Comparison of ENCODE assay signal across 18 mouse cellular contexts in the genomic region with DNA sequence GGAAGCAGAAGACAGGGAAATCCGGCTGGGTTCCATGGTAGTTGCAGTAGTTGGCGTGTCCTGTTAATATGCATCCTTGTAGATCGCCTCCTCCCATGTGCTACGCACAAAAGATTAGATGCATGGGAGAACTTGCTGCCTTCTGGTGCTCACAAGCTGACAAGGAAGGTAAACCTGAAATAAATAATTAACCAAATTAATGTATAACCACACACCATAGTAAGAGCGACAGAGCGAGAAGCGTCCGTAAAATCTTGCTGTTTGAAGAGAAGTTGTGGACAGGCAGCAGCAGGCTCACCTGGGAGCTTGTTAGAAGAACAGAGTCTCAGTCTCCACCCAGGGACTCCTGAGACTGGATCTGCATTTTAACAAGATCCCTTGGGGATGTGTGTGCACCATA. TPM values are rescaled to one million over a fixed set of nuclear protein-coding genes. Genes with fewer than 3 reads are reported as not detected.
DNase-seq lines count a peak whose midpoint lies in the region; ATAC-seq and TF ChIP-seq lines count a peak whose summit lies in the region.
"Had no signal": no experiment of that assay in that cellular context is flagged by ENCODE, and none has a peak within 500 bp of the region (broad histone marks: within the 10 kb centered on the region; RNA-seq: fewer than 3 reads in every experiment).

No protein-coding gene starts in this region.

- 0 out of 2 replicates have a peak overlapping the region, but pooled peaks have one; percentile 17 for H3K4me2 ChIP-seq in liver, embryonic 16.5 days (ENCODE audit: low read depth, low read length)
- no peak overlapping the region for H3K4me2 ChIP-seq in liver, embryonic 12.5 days
- H3K4me2 ChIP-seq: forebrain, embryonic 12.5 days; hindbrain, embryonic 12.5 days; limb, embryonic 15.5 days; midbrain, embryonic 13.5 days had no signal

- H3K4me3 ChIP-seq in liver, embryonic 16.5 days (ENCODE audit: low read depth, low read length) = no peak overlapping the region
- H3K4me3 ChIP-seq in liver, embryonic 12.5 days = no peak overlapping the region
- H3K4me3 ChIP-seq in lung, adult 2 months (replicated peaks; ENCODE audit: extremely low read depth, low read depth, low read length) = no peak overlapping the region
- H3K4me3 ChIP-seq: embryonic facial prominence, embryonic 10.5 days; forebrain, embryonic 12.5 days; hindbrain, embryonic 12.5 days; limb, embryonic 15.5 days; midbrain, embryonic 13.5 days; myocyte had no signal

- H3K9ac ChIP-seq in liver, embryonic 16.5 days (ENCODE audit: low read depth, low read length) = no peak overlapping the region
- H3K9ac ChIP-seq in liver, embryonic 12.5 days = no peak overlapping the region
- H3K9ac ChIP-seq: forebrain, embryonic 12.5 days; hindbrain, embryonic 12.5 days; limb, embryonic 15.5 days; midbrain, embryonic 13.5 days had no signal

- ATAC-seq in liver, embryonic 16.5 days (ENCODE audit: low read depth) = no peak
- no peak for ATAC-seq in liver, embryonic 12.5 days
- ATAC-seq: inflammation-experienced regulatory T-cells, adult 6 months; midbrain, embryonic 13.5 days had no signal

- no peak overlapping the region for H3K27ac ChIP-seq in liver, embryonic 16.5 days (ENCODE audit: low read length)
- H3K27ac ChIP-seq in liver, embryonic 12.5 days = no peak overlapping the region
- H3K27ac ChIP-seq: embryonic facial prominence, embryonic 10.5 days; forebrain, embryonic 12.5 days; hindbrain, embryonic 12.5 days; limb, embryonic 15.5 days; midbrain, embryonic 13.5 days had no signal

- H3K4me1 ChIP-seq in liver, embryonic 16.5 days (ENCODE audit: control insufficient read depth, low read depth, low read length) = peaks cover 13% of the 10 kb centered on the region
- H3K4me1 ChIP-seq in liver, embryonic 12.5 days = peaks cover 17% of the 10 kb centered on the region
- peaks cover 5% of the 10 kb centered on the region; the same call in 1 of the 2 replicates for H3K4me1 ChIP-seq in lung, adult 2 months (ENCODE audit: control insufficient read depth, insufficient read depth, low read length)

- 62% methylated on average over 8 of the region's 8 CpGs for WGBS in liver, embryonic 16.5 days (ENCODE audit: insufficient replicate concordance)
- 64% methylated on average over 8 of the region's 8 CpGs for WGBS in liver, embryonic 12.5 days (ENCODE audit: insufficient replicate concordance)
- WGBS in lung, adult 2 months = 86% methylated on average over 8 of the region's 8 CpGs

- H3K9me3 ChIP-seq in liver, embryonic 16.5 days (replicated peaks; ENCODE audit: control insufficient read depth, low read length) = no peaks in the 10 kb centered on the region
- no peaks in the 10 kb centered on the region for H3K9me3 ChIP-seq in liver, embryonic 12.5 days (replicated peaks)
- H3K9me3 ChIP-seq: embryonic facial prominence, embryonic 10.5 days; forebrain, embryonic 12.5 days; hindbrain, embryonic 12.5 days; limb, embryonic 15.5 days; midbrain, embryonic 13.5 days had no signal

- H3K36me3 ChIP-seq in liver, embryonic 16.5 days (ENCODE audit: control insufficient read depth, insufficient read depth) = no peaks in the 10 kb centered on the region
- no peaks in the 10 kb centered on the region for H3K36me3 ChIP-seq in liver, embryonic 12.5 days
- H3K36me3 ChIP-seq: embryonic facial prominence, embryonic 10.5 days; forebrain, embryonic 12.5 days; hindbrain, embryonic 12.5 days; limb, embryonic 15.5 days; midbrain, embryonic 13.5 days had no signal

- no peak for TF ChIP-seq CTCF in lung, adult 2 months (IDR thresholded peaks at IDR 0.05; ENCODE audit: insufficient read depth, low read length)

- no peak for TF ChIP-seq POLR2A in lung, adult 2 months (IDR thresholded peaks at IDR 0.05; ENCODE audit: borderline replicate concordance, extremely low read depth, low read depth, low read length)

- H3K27me3 ChIP-seq in liver, embryonic 16.5 days (ENCODE audit: control insufficient read depth, insufficient read depth, low read depth, low read length) = no peaks in the 10 kb centered on the region
- no peaks in the 10 kb centered on the region for H3K27me3 ChIP-seq in liver, embryonic 12.5 days (replicated peaks)
- H3K27me3 ChIP-seq: forebrain, embryonic 12.5 days; hindbrain, embryonic 12.5 days; limb, embryonic 15.5 days; midbrain, embryonic 13.5 days had no signal

- DNase-seq in kidney, adult 8-10 months = peak; percentile 27 to 51
- DNase-seq in kidney, postnatal 10 days = peak; percentile 40
- DNase-seq in yolk sac, embryonic 10.5 days (ENCODE audit: low spot score) = peak; percentile 69
- DNase-seq in lung, adult 2 months = no peak
- DNase-seq in right cerebral cortex, adult 18-20 months = no peak
- DNase-seq: adrenal gland, adult 2 months; cerebellum, adult 9-10 months; gastrocnemius, postnatal 36 days; spleen, adult 18-20 months had no signal

RNA-seq across cellular contexts. Expression of a gene that starts 4.4 kb away (rescaled TPM):
- 15.9 and 19.3 TPM in 2 replicates for polyA plus RNA-seq in liver, embryonic 16.5 days (2015; fragmentation: Nextera tagmentation; extraction: Ambion mirVana)
- 19.3 and 20.2 TPM in 2 replicates for polyA plus RNA-seq in liver, embryonic 12.5 days (2016; fragmentation: Nextera tagmentation; extraction: Ambion mirVana)
- polyA plus RNA-seq in lung, adult 2 months (2012; rRNA removed) = 121 and 130 TPM in 2 replicates

Comparison
In these comparisons a context has a peak if more than half of its experiments do, and no peak if none do; other contexts are left out.
1. DNase-seq: peak in kidney, adult 8-10 months (2 of 2), kidney, postnatal 10 days (single experiment) and yolk sac, embryonic 10.5 days (single experiment); none in lung, adult 2 months (single experiment) and right cerebral cortex, adult 18-20 months (single experiment).